Mouse (Mus musculus) kidney, postnatal 0 days (tissue): ENCODE data around the gene Nphp1. TPM values are rescaled to one million over a fixed set of nuclear protein-coding genes. Genes with fewer than 3 reads are reported as not detected.

ENCODE experiments used
- ATAC-seq: fragments of 200-750 bp; cut with Nextera tagmentation; replicated peaks from 2 replicates; pipeline ENCODE4 v1.8.0; 2017; ENCODE audit warnings: low read depth, moderate number of reproducible peaks, moderate TSS enrichment, moderate library complexity; ENCODE audit not compliant: low FRiP score
- DNase-seq: peaks from one replicate; pipeline ENCODE4 v3.0.0-alpha.2; 2016; ENCODE audit warnings: low spot score
- H3K27ac ChIP-seq: fragments of 300-500 bp; sonication (generic); 2 replicates; pipeline ENCODE4 v1.5.1; 2014; ENCODE audit warnings: mild to moderate bottlenecking
- H3K27me3 ChIP-seq: fragments of 300-500 bp; sonication (generic); 2 replicates; pipeline ENCODE4 v1.6.1; 2014; ENCODE audit warnings: low read length, mixed read lengths; ENCODE audit not compliant: insufficient read depth
- H3K36me3 ChIP-seq: fragments of 300-500 bp; sonication (generic); 2 replicates; pipeline ENCODE4 v1.6.1; 2014; ENCODE audit warnings: low read length, mixed read lengths; ENCODE audit not compliant: insufficient read depth
- H3K4me1 ChIP-seq: fragments of 300-500 bp; sonication (generic); replicated peaks from 2 replicates; pipeline ENCODE4 v1.6.1; 2014; ENCODE audit warnings: antibody characterized with exemption, low read length, mixed read lengths; ENCODE audit not compliant: insufficient read depth
- H3K4me2 ChIP-seq: fragments of 300-500 bp; sonication (generic); 2 replicates; pipeline ENCODE4 v1.6.1; 2014; ENCODE audit warnings: mild to moderate bottlenecking, low read length, moderate library complexity, mixed read lengths
- H3K4me3 ChIP-seq: fragments of 300-500 bp; sonication (generic); replicated peaks from 2 replicates; pipeline ENCODE4 v1.5.1; 2014; ENCODE audit warnings: low read depth, low read length
- H3K9ac ChIP-seq: fragments of 300-500 bp; sonication (generic); 2 replicates; pipeline ENCODE4 v1.6.1; 2014; ENCODE audit warnings: low read depth, low read length
- H3K9me3 ChIP-seq: fragments of 300-500 bp; sonication (generic); replicated peaks from 2 replicates; pipeline ENCODE4 v1.6.1; 2016; ENCODE audit warnings: low read length, inconsistent platforms, mixed read lengths
- CTCF ChIP-seq: IDR thresholded peaks from 2 replicates; pipeline ENCODE4 v1.5.1; 2016; ENCODE audit warnings: antibody characterized with exemption, low read depth, mild to moderate bottlenecking, moderate library complexity
- WGBS: fragments of 180-500 bp; shearing (Covaris S2); extraction: QIAGEN DNeasy Blood & Tissue Kit; methylation state at CpG from one replicate; pipeline ENCODE4 v1.1.7; 2014; 5-methylcytosine and 5-hydroxymethylcytosine counted together
- polyA plus RNA-seq: library from polyadenylated mRNA; unstranded; fragments of >200 nt; fragmentation: Nextera tagmentation; extraction: Ambion mirVana; gene quantifications from 2 replicates; pipeline ENCODE4 v1.2.1, GENCODE M21; 2015

The Nphp1 gene
- polyA plus RNA-seq, 1 experiment from 2014 or later: 41.2 TPM

DNA sequence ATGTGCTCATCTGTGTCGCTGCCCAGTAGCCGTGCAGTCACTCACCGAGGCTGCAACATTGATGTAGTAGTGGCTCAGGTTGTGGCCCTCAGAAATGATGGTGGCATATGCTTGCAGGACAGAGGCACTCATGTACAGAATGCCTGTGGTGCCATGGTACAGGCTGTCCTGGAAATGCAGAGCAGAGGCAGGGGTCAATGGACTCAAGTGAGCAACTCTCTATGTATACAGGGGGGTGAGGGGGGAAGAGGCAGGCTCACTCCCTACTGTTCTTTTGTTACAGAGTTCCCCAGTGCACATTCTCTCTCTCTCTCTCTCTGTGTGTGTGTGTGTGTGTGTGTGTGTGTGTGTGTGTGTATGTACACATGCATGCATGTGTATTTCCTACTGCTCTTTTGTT, 79.9 kb downstream of the Nphp1 start:
- no peak overlapping the region for H3K27ac ChIP-seq
- H3K4me2 ChIP-seq: no peak overlapping the region
- H3K36me3 ChIP-seq: no peaks in the 10 kb centered on the region
- 83% methylated on average over 3 of the region's 3 CpGs for WGBS
- H3K9me3 ChIP-seq: no peaks in the 10 kb centered on the region
- no peak overlapping the region for H3K9ac ChIP-seq
- no peak for DNase-seq
- no peak for TF ChIP-seq CTCF
- no peaks in the 10 kb centered on the region for H3K4me1 ChIP-seq
- no peak overlapping the region for H3K4me3 ChIP-seq
- ATAC-seq: no peak
- H3K27me3 ChIP-seq: no peaks in the 10 kb centered on the region

DNA sequence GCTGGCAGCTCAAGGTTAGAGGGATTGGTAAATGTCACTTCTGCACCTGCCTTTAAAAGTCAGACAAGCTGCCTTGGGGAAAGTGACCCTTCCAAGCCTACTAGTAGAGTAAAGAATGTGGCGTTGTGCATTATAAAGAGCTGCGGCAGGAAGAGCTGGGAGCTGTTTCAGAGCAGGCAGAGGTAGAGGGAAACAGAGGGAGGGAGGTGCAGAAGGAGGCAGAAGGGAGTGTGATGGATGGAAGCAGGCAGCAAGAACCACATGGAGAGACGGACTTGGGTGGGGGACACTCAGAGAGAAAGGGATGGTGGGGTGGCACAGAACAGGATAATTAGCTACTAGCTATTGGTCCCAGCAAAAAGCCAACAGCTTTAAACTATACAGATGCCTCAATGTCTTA, 80.6 kb downstream of the Nphp1 start:
- Histone ChIP-seq H3K9me3 (no peaks in the 10 kb centered on the region), H3K27ac (no peak overlapping the region), H3K9ac (no peak overlapping the region), H3K4me3 (no peak overlapping the region), H3K4me1 (no peaks in the 10 kb centered on the region), H3K36me3 (no peaks in the 10 kb centered on the region), H3K27me3 (no peaks in the 10 kb centered on the region), H3K4me2 (no peak overlapping the region)
- no peak for ATAC-seq
- 48% methylated on average over 3 of the region's 3 CpGs for WGBS
- no peak for TF ChIP-seq CTCF
- no peak for DNase-seq

DNA sequence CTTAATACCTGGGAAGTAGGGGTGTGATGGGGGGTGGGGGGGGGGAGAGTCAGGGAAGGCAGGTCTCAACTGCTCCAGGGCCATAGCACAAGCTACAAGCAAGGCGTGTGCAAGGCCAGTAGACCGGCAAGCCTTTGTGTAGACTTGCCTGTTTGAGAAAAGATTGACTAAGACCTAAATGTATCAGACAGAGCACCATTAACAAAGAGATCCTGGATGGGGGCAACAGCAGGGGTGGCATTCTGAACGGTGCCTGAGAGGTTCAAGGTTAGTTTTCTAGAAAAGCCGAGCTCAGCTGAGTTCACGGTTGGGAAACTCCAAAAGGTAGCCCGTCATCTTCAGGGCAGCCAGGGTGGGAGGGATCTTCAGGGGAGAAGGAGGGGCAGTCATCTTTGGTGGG, 83.4 kb downstream of the Nphp1 start:
- no peak overlapping the region for H3K4me2 ChIP-seq
- 77% methylated on average over 6 of the region's 6 CpGs for WGBS

More for the DNA sequence above, 83.4 kb downstream of the Nphp1 start:
- Histone ChIP-seq H3K9ac (no peak overlapping the region), H3K27ac (no peak overlapping the region), H3K36me3 (no peaks in the 10 kb centered on the region), H3K27me3 (no peaks in the 10 kb centered on the region), H3K9me3 (no peaks in the 10 kb centered on the region), H3K4me1 (no peaks in the 10 kb centered on the region), H3K4me3 (no peak overlapping the region)
- no peak for ATAC-seq
- no peak for TF ChIP-seq CTCF
- no peak for DNase-seq

Other genes starting within 250 kb of the Nphp1 start
- 2.2 and 2.4 TPM in 2 replicates for gene Prom2, start 247.4 kb downstream of the Nphp1 start, polyA plus RNA-seq
- 3.1 and 3.2 TPM in 2 replicates for gene Zfp661, start 201.8 kb downstream of the Nphp1 start, polyA plus RNA-seq
- gene Mrps5, start 201.7 kb downstream of the Nphp1 start, polyA plus RNA-seq: 151 and 167 TPM in 2 replicates
- gene Mal, start 132.2 kb downstream of the Nphp1 start, polyA plus RNA-seq: 145 and 146 TPM in 2 replicates
- gene Mall, start 59.0 kb downstream of the Nphp1 start, polyA plus RNA-seq: 2.0 and 2.2 TPM in 2 replicates
- 61.4 and 66.2 TPM in 2 replicates for gene Mtln, start 3.6 kb upstream of the Nphp1 start, polyA plus RNA-seq
- 16.9 and 18.8 TPM in 2 replicates for gene Bub1, start 43.0 kb upstream of the Nphp1 start, polyA plus RNA-seq
- 0.61 and 0.65 TPM in 2 replicates for gene Acoxl, start 50.0 kb upstream of the Nphp1 start, polyA plus RNA-seq